Mouse (Mus musculus) lung, adult 18-20 months (tissue): ENCODE measurements at regions not wholly inside any gene's neighbourhood (a gene's known extent, or its start where the extent isn't known, plus 50 kb on each side); places are given as distances from the start of the nearest gene placed in this dataset.

ENCODE experiments used
- DNase-seq, 2 experiments: peaks; one replicate each; pipeline ENCODE4 v3.0.0; 2022; ENCODE audit warnings: mixed read lengths in 2 of 2

DNA sequence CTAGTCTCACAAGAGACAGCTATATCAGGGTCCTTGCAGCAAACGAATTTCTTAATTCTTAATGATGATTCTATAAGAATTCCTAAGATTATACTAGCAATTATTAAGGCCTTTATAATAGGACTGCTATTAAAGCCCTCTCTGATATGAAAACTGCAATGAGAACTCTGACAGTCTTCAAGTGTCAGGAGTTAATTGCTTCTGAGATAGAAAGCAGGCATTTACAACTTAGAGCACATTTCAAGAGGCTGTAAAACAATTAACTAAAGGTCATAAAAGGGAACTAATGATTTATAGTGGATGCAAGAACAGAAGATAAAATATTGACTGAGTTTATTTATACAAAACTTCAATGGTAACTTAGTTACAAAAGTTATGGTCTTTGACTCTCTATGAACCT is 84.9 kb upstream of the Phlpp1 start:
- DNase-seq = no peak

DNA sequence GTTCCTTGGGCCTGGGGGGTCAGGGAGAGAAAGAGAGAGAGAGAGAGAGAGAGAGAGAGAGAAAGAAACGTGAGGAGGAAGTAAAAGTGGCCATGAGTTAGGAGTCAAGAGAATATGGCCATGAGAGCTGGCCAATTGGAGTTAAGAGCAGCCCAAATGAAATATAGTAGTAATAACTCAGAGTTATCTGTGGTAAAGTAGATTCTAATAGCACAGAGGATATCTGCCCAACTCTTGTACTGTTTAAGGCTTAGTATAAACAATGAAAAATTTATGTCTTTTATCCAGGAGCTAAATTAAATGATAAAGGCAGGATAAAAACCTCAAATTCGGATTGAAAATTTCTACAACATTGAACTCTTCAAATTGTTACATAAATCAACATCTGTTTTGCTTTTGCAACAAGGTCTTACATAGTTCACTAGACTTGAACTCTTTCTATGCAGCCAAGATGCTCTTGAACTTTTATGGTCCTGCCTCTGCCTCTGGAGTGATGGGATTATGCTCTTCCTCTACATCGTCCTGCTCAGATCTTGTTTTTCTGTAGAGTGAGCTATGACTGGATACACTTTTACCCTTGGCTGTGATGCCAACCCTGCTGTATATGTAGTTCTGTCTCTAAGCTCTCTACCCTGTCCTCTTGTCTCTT is 78.5 kb upstream of the Phlpp1 start:
- DNase-seq = no peak

DNA sequence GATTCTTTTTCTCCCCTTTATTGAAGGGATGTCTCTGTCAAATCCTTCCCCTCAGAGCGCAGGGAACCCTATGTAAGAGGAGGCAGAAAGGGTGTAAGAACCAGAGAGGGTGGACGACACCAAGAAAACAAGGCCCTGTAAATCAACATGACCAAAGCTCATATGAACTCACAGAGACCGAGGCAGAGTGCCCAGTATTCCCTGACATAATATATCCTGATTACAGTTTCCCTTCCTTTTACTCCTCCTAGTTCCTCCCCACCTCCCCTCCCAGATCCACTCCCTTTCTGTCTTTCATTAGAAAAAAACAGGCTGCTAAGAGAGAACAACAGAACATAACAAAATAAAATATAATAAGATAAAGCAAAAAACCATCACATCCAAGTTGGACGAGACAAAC is 77.7 kb upstream of the Phlpp1 start:
- peak; percentile 26 to 44 for DNase-seq

DNA sequence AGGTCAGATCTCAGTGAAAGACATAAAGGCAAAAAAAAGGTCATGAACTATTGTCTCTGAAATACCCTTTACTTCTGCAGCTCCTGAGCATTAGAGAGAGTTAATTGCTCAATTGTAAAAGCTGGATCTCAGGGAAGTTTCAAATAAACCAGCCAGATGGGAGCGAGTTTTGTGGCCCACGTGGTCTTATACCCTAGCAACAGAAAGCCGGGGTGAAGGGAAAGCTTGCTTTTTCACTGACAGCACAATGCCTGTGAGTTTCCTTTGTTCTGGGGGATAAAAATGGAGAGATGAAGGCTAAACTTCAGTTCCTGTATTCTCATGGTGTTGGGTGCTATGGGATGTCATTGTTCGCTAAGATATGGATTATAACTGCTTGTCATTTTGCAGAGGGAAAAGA is 75.2 kb upstream of the Phlpp1 start:
- no peak for DNase-seq

DNA sequence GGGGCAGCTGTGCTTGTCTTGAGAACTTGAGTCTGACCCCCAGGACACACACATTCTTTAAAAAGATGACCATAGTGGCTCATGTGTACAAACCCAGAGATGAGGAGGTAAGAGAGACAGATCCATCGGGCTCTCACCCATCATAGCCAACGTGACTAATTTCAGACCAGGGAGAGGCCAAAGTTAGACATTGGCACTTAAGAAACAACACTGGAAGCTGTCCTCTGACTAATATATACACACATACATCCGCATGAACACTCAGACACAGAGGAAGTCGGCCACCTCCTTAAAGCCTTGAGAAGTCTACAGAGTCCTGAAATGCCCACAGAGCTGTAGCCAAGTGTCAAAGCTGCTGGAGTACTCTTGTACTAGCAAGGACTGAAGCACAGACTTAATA is 74.4 kb upstream of the Phlpp1 start:
- peak in 1 of 2 experiments; percentile 36 for DNase-seq

DNA sequence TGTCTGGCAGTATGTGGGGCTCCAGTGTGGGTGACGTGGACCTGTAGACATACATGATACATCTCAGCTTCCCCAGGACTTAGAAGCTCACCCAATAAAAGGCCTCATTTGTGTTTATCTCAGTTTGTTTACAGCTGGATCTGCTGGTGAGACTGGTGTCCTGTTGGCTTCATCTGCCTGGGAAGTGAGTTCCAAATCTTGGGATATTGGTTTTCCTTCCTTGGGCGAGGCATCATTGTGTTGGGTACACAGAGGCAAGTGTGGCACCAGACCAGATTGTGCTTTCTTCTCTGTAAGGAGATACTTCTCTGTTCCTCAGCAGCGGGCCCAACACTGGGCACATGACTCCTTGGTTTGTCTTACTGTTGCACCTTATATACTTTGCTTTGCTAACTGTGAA is 70.9 kb upstream of the Phlpp1 start:
- peak; percentile 36 to 59 for DNase-seq

DNA sequence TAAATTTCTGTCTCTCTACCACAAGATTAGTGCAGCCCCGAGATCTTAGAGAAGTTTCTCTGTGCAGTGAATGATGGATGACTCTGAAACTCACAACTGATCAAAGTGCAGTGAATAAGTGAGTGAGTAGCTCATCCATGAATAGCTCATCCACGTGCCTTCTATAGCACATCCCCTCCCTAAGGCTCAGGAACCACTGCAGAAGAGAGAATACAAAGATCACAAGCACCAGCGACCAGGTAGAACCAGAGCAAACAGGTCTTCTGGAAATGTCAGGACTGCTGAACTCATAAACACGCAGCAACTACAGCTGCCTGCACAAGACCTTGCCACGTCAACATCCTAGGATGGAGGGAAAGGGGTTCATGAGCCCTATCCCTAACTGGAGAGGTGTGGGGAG is 69.0 kb upstream of the Phlpp1 start:
- DNase-seq = no peak

DNA sequence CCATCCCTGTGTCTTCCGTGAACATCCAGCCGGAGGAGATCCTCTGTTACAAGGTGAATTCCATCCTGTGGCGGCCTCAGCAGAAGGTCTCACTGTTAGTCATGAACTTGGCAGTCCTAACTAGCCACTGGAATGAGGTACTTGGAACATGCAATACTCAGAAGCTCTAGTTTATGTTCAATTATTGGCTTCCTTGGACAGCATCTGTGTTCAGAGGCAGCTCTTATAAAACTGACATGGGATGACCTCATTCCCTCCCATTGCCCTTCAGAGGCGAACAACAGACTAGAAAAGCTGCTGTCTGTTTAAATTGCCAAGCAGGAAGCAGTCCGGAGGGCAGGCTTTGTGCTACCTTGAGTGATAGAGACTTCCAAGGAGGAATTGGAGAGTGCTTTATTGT is 62.5 kb upstream of the Phlpp1 start:
- DNase-seq = peak in 1 of 2 experiments; percentile 25
